Mouse (Mus musculus) G1E (cell line): ENCODE measurements at regions not wholly inside any gene's neighbourhood (a gene's known extent, or its start where the extent isn't known, plus 50 kb on each side); places are given as distances from the start of the nearest gene placed in this dataset.

Experiments used
- ATAC-seq: 2 replicates; pipeline ENCODE4 v1.8.0; 2016; ENCODE audit warnings: mild to moderate bottlenecking; ENCODE audit not compliant: insufficient number of reproducible peaks, poor library complexity, low FRiP score, severe bottlenecking; ENCODE audit errors: extremely low read depth
- DNase-seq: peaks from one replicate; pipeline ENCODE4 v3.0.0; 2012; ENCODE audit warnings: low spot score
- H3K27me3 ChIP-seq: 2 replicates; pipeline ENCODE4 v1.6.1; 2012; ENCODE audit warnings: mild to moderate bottlenecking, low read length, inconsistent platforms; ENCODE audit not compliant: insufficient read depth
- H3K36me3 ChIP-seq: replicated peaks from 2 replicates; pipeline ENCODE3; 2012; ENCODE audit warnings: mild to moderate bottlenecking, inconsistent platforms
- H3K4me1 ChIP-seq: 2 replicates; pipeline ENCODE4 v1.6.1; 2012; ENCODE audit warnings: low read depth, low read length, inconsistent platforms, mixed read lengths; ENCODE audit not compliant: insufficient read depth
- H3K4me3 ChIP-seq: 2 replicates; pipeline ENCODE4 v1.5.1; 2012; ENCODE audit warnings: low read depth, mild to moderate bottlenecking, inconsistent platforms, low read length, moderate library complexity, mixed read lengths
- H3K9me3 ChIP-seq: replicated peaks from 2 replicates; pipeline ENCODE4 v1.6.1; 2012; ENCODE audit warnings: inconsistent platforms
- CTCF ChIP-seq: IDR thresholded peaks from 2 replicates; pipeline ENCODE4 v1.5.1; 2012; ENCODE audit warnings: low read depth, low read length, inconsistent platforms, mixed read lengths
- GATA1 ChIP-seq: IDR thresholded peaks from 2 replicates; pipeline ENCODE4 v1.6.1; 2012; ENCODE audit warnings: borderline replicate concordance, low read length, inconsistent platforms, mixed read lengths
- GATA2 ChIP-seq: IDR thresholded peaks from 2 replicates; pipeline ENCODE4 v1.6.1; 2012; ENCODE audit warnings: low read depth, low read length, inconsistent platforms, borderline replicate concordance
- POLR2AphosphoS5 ChIP-seq: IDR thresholded peaks from 2 replicates; pipeline ENCODE4 v1.6.1; 2012; ENCODE audit warnings: low read depth, low read length, inconsistent platforms; ENCODE audit not compliant: insufficient replicate concordance
- TAL1 ChIP-seq: conservative IDR thresholded peaks from 2 replicates; pipeline ENCODE4 v1.6.1; 2012; ENCODE audit warnings: low read depth, low read length, inconsistent platforms, mixed read lengths

- H3K27me3 ChIP-seq: peaks cover 3% of the 10 kb centered on the region
- DNase-seq (no peak), ATAC-seq (no peak)
- no peaks in the 10 kb centered on the region for H3K36me3 ChIP-seq
- no peaks in the 10 kb centered on the region for H3K4me1 ChIP-seq
- no peak for TF ChIP-seq TAL1
- no peak for TF ChIP-seq CTCF
- TF ChIP-seq GATA2: no peak
- TF ChIP-seq POLR2AphosphoS5: no peak
- TF ChIP-seq GATA1: no peak
- H3K4me3 ChIP-seq: no peak overlapping the region
- no peaks in the 10 kb centered on the region for H3K9me3 ChIP-seq
Measured at GRCm38 (mm10) chr10:111778111-111778510, 194.4 kb upstream of the Krr1 start.

- Histone ChIP-seq H3K4me1 (no peaks in the 10 kb centered on the region), H3K4me3 (no peak overlapping the region), H3K36me3 (no peaks in the 10 kb centered on the region), H3K27me3 (peaks cover 5% of the 10 kb centered on the region), H3K9me3 (no peaks in the 10 kb centered on the region)
- DNase-seq (no peak), ATAC-seq (no peak)
- TF ChIP-seq GATA1: no peak
- no peak for TF ChIP-seq GATA2
- no peak for TF ChIP-seq CTCF
- TF ChIP-seq TAL1: no peak
- TF ChIP-seq POLR2AphosphoS5: no peak
Measured at GRCm38 (mm10) chr10:111779956-111780355, 192.5 kb upstream of the Krr1 start.

GRCm38 (mm10) chr10:111782195-111782810 is 190.2 kb upstream of the Krr1 start:
- no peak overlapping the region for H3K4me3 ChIP-seq
- DNase-seq (no peak), ATAC-seq (no peak)
- H3K9me3 ChIP-seq: no peaks in the 10 kb centered on the region
- no peaks in the 10 kb centered on the region for H3K4me1 ChIP-seq
- peaks cover 5% of the 10 kb centered on the region for H3K27me3 ChIP-seq
- no peak for TF ChIP-seq GATA2
- no peak for TF ChIP-seq TAL1
- TF ChIP-seq POLR2AphosphoS5: no peak
- TF ChIP-seq CTCF: no peak
- TF ChIP-seq GATA1: no peak
- no peaks in the 10 kb centered on the region for H3K36me3 ChIP-seq

- Histone ChIP-seq H3K36me3 (no peaks in the 10 kb centered on the region), H3K27me3 (peaks cover 5% of the 10 kb centered on the region; the same call in 1 of the 2 replicates), H3K9me3 (no peaks in the 10 kb centered on the region), H3K4me1 (no peaks in the 10 kb centered on the region), H3K4me3 (no peak overlapping the region)
- no peak for TF ChIP-seq CTCF
- TF ChIP-seq TAL1: no peak
- no peak for TF ChIP-seq GATA1
- TF ChIP-seq POLR2AphosphoS5: no peak
- no peak for TF ChIP-seq GATA2
- ATAC-seq: no peak
- no peak for DNase-seq
Measured at GRCm38 (mm10) chr10:111783496-111783895, 189.0 kb upstream of the Krr1 start.

- Histone ChIP-seq H3K36me3 (no peaks in the 10 kb centered on the region), H3K4me1 (no peaks in the 10 kb centered on the region), H3K4me3 (no peak overlapping the region), H3K27me3 (peaks cover 5% of the 10 kb centered on the region; the same call in 1 of the 2 replicates), H3K9me3 (no peaks in the 10 kb centered on the region)
- ATAC-seq (no peak), DNase-seq (no peak)
- TF ChIP-seq TAL1 (no peak), POLR2AphosphoS5 (no peak), CTCF (no peak), GATA1 (no peak)
Measured at GRCm38 (mm10) chr10:111784065-111784853, 188.2 kb upstream of the Krr1 start.

- H3K4me3 ChIP-seq: no peak overlapping the region
- no peaks in the 10 kb centered on the region for H3K36me3 ChIP-seq
- peaks cover 7% of the 10 kb centered on the region for H3K27me3 ChIP-seq
- DNase-seq (no peak), ATAC-seq (no peak)
- TF ChIP-seq POLR2AphosphoS5 (no peak), TAL1 (no peak), GATA2 (no peak), CTCF (no peak), GATA1 (no peak)
- no peaks in the 10 kb centered on the region for H3K4me1 ChIP-seq
- H3K9me3 ChIP-seq: no peaks in the 10 kb centered on the region
Measured at GRCm38 (mm10) chr10:111787175-111787574, 185.3 kb upstream of the Krr1 start.
